Mouse (Mus musculus): ENCODE measurements around the gene Btg4.
A peak's percentile ranks its signal among the peaks of the same experiment; 100 is the strongest.
"Not testable (repeated sequence)": the region's sequence is repeated elsewhere in the genome, so short reads cannot be mapped to it uniquely, and the experiment has no call there.

Btg4 gene

GRCm38 (mm10) chr9:51081614-51082013, 20.9 kb downstream of the Btg4 start:
- DNase-seq (ENCODE audit: low spot score): no peak

- no peak for DNase-seq (ENCODE audit: low spot score)
These were observed 33.0 kb downstream of the Btg4 start for GRCm38 (mm10) chr9:51093697-51094096.

GRCm38 (mm10) chr9:51096306-51096705, 35.6 kb downstream of the Btg4 start:
- no peak for DNase-seq (ENCODE audit: low spot score)

DNA sequence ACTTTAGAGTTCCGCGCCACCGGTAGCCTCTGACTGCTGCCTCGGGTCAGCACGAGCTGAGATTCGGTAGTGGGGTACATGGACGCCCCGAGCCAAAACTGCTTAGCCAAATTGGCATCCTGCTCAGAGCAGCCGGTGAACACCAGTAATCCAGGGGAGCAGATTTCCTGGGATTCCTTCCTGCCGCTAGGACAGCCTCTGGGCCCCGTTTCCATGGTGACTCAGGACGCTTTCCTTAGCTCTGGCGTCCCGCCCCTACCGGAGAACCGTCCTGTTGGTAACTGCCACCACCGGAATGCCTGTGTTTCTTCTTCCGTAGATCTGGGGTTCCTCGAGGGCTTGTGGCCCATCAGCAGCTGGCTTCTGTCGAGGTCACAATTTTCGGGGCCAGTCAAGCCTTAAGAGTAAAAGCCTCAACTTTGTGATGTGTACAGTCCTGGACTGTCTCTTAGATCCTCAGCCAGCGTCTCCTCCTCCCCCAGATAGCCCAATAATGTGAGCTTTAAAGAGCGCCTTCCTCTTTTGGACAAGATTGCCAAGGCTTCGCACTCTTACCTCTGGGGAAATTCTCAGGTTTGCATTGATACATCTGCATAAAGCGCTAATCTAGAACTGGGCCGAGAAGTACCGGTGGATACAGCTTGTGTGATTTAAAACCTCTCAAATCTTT, 41.2 kb downstream of the Btg4 start, which contains the start of gene 4833427G06Rik:
Gene 4833427G06Rik, minus strand, starts transcription at position 323 of the 670 bp plus-strand sequence.
- DNase-seq (ENCODE audit: low spot score): no peak

- DNase-seq (ENCODE audit: low spot score): no peak
These were observed 42.5 kb downstream of the Btg4 start for GRCm38 (mm10) chr9:51102963-51103807.

- no peak for DNase-seq (ENCODE audit: low spot score)
These were observed 43.3 kb downstream of the Btg4 start for GRCm38 (mm10) chr9:51103808-51104514.

- DNase-seq (ENCODE audit: low spot score): no peak
These were observed 45.0 kb downstream of the Btg4 start for GRCm38 (mm10) chr9:51105751-51106150.

GRCm38 (mm10) chr9:51114767-51115166, 54.1 kb downstream of the Btg4 start:
- DNase-seq (ENCODE audit: low spot score): no peak

DNA sequence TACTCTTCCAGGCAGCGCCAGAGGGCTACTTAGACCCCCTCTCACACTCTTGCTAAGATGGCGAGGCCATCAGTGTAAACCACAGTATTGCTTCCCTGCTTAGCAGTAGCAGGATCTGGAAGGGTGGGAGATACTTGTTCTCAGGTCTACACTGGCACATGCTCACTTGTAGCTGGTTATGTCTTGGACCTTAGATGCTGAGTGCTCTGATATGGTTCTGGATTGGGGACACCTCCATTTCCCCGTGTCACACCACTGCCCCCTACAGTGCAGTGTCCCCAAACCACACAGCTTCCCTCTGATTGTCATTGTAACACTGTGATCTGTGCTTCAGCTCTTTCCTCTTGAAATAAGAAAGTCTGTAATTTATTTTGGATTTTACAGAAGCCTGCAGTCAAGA, 76.3 kb downstream of the Btg4 start:
- no peak for DNase-seq (ENCODE audit: low spot score)

- no peak for DNase-seq (ENCODE audit: low spot score)
These were observed 76.7 kb downstream of the Btg4 start for GRCm38 (mm10) chr9:51137432-51137831.

DNA sequence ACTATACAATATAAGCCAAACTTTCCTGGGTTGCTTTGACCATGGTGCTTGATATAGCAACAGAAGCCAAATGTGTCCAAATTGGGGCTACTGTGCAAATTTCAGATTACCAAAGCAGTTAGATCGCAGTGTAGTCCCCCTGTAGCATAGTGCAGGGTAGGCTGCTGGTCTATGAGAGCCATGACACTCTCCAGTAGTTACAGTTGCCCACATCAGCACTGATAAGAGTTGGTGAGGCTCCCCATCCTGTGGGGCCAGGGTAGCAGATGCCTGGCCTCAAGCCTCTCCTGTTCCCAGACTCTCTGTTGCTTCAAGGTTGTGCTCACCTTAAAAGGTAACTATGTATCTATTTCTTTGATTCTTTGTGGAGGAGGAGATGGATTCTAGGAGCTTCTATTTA, 77.1 kb downstream of the Btg4 start:
- DNase-seq (ENCODE audit: low spot score): no peak

GRCm38 (mm10) chr9:51138301-51138700, 77.6 kb downstream of the Btg4 start:
- no peak for DNase-seq (ENCODE audit: low spot score)

DNA sequence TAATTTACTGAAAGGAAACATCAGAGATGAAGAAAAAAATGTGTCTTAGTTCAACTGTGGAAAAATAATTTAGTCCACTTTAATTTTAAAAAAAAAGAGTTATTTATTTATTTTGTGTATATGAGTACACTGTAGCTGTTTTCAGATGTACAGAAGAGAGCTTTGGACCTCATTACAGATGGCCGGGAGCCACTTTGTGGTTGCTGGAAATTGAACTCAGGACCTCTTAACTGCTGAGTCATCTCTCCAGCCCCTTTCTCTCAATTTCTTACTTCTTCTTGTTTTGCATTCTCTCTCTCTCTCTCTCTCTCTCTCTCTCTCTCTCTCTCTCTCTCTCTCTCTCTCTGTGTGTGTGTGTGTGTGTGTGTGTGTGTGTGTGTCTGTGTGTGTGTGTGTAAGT, 78.7 kb downstream of the Btg4 start:
- DNase-seq (ENCODE audit: low spot score): not testable (repeated sequence)

- DNase-seq (ENCODE audit: low spot score): no peak
These were observed 80.0 kb downstream of the Btg4 start for GRCm38 (mm10) chr9:51140711-51141110.

- DNase-seq (ENCODE audit: low spot score): no peak
These were observed 82.7 kb downstream of the Btg4 start for GRCm38 (mm10) chr9:51143437-51143836.

GRCm38 (mm10) chr9:51144218-51144617, 83.5 kb downstream of the Btg4 start:
- no peak for DNase-seq (ENCODE audit: low spot score)

DNA sequence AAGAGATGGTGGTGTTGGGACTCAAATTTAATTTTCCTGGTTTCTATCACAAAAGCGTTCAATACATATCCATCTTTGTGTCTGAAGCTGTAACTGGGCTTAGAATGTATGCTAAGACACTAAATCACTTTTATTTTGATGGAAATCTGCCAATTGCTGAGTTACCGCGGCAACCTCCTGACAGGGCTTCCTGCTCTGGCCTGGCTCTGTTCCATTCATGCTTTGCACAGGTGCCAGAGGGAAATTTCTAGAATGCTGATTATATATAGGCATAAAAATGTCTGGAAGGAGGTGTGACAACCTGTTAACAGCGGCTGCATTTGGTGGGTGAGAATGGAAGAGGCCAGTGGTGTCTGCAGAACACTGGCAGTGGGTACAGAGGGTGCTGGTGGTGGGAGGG, 85.8 kb downstream of the Btg4 start:
- DNase-seq (ENCODE audit: low spot score): no peak

GRCm38 (mm10) chr9:51147294-51147693, 86.6 kb downstream of the Btg4 start:
- no peak for DNase-seq (ENCODE audit: low spot score)

DNA sequence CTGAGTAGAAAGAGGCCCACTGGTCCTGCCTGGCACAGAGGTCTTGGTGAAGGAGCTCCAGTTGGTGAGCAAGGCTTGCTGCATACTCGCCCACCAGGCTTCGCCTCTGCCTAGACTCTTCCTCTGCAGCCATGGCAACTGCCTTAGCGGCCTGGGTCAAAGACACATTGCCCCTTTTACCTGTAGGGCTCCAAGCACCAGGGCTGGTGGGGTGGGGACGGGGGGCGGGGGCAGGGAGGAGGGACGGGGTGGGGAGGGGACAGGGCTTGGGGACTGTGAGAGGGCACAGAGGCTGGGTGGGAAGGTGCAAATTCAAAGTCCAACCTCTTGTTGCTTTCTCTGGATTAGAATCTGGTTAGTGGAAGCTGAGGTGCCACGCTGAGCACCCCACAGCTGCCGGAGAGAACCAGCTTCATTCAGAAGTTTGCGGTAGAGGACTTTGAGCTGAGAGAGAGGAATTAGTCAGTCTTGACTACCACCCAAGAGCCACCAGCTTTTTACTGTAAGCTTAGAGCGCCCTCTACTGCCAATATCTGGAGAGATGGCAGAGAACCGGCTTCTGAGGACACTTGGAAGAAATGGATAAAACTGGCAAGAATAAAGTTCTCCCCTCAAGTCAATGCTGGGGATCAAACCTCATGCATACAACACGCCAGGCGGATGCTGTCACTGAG, 91.5 kb downstream of the Btg4 start:
- no peak for DNase-seq (ENCODE audit: low spot score)

DNA sequence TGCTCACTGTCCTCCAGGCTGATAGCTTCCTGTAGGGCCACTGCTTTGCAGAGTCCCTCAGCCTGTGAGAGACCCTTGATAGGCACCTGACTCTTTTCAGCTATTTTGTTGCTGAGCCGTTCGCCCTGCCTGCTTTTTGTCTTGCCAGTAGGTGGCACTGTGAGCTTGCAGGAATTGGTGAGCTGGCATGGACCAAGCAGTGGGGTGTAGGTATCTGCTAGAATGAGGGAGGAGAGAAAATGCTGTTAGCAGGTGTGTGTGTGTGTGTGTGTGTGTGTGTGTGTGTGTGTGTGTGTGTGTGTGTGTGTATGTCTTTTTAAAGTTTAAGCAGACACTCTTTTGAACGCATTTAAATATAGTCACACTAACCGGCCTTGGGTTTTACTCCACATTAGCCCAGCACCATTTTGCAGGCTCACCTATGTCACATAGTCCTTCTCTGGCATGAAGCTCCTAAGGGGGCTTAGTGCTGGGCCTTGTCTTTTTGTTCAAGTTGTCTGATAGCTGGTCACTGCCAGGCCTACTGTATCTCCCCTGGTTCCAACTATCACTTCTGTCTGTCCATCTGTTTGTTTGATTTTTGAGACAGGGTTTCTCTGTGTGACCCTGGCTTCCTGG, 101.2 kb downstream of the Btg4 start:
- peak; percentile 46 for DNase-seq (ENCODE audit: low spot score)

DNA sequence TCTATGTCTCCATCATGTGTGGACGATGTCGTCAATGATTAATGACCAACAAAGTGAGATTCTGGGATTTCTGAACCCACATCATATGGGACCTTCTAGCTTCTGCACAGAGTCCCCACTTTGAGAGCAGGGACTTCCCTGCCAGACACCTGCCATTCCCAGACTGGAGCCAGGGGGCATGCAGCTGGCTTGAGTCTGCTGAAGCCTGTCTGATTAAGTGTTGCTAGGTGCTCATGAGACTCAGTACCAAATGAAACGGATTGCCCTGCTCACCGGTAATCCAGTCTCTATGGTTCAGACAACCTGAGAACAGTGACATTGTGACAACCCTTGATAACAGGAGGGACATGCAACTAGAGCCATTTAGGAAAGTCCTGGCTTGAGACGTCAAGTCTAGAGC, 103.3 kb downstream of the Btg4 start:
- DNase-seq (ENCODE audit: low spot score): no peak

All from spleen, adult 12 weeks (tissue).